Mouse (Mus musculus): ENCODE measurements around the gene Kars. TPM values are rescaled to one million over a fixed set of nuclear protein-coding genes. Genes with fewer than 3 reads are reported as not detected.

Gene Kars
- polyA plus RNA-seq (2014; fragmentation: Illumina TruSeq; extraction: RNeasy Lipid Tissue Mini Kit (QIAGEN cat#74804); ENCODE audit: insufficient read depth, low read depth, low replicate concordance), result 45.5 TPM

GRCm38 (mm10) chr8:112010997-112011815 is at the start of gene Kars, which contains the start of gene Terf2ip:
Gene Kars, minus strand, starts transcription at chr8:112011323.
Gene Terf2ip, plus strand, starts transcription at chr8:112011398.

GRCm38 (mm10) chr8:112014936-112015335 is 3.8 kb upstream of the Kars start, which contains the start of gene Gm6793:
Gene Gm6793, minus strand, starts transcription at chr8:112015036.

GRCm38 (mm10) chr8:111992013-111992702 is 19.0 kb downstream of the Kars start, which contains the start of gene Adat1:
Gene Adat1, minus strand, starts transcription at chr8:111992302.

Other genes starting within 250 kb of the Kars start
- 95.5 TPM for gene Cfdp1, start 157.0 kb downstream of the Kars start, polyA plus RNA-seq (2014; fragmentation: Illumina TruSeq; extraction: RNeasy Lipid Tissue Mini Kit (QIAGEN cat#74804); ENCODE audit: insufficient read depth, low read depth, low replicate concordance)
- gene Tmem170, start 134.6 kb downstream of the Kars start, polyA plus RNA-seq (2014; fragmentation: Illumina TruSeq; extraction: RNeasy Lipid Tissue Mini Kit (QIAGEN cat#74804); ENCODE audit: insufficient read depth, low read depth, low replicate concordance), result 4.8 TPM
- 1.1 TPM for gene Chst5, start 100.9 kb downstream of the Kars start, polyA plus RNA-seq (2014; fragmentation: Illumina TruSeq; extraction: RNeasy Lipid Tissue Mini Kit (QIAGEN cat#74804); ENCODE audit: insufficient read depth, low read depth, low replicate concordance)
- gene Tmem231, start 77.4 kb downstream of the Kars start, polyA plus RNA-seq (2014; fragmentation: Illumina TruSeq; extraction: RNeasy Lipid Tissue Mini Kit (QIAGEN cat#74804); ENCODE audit: insufficient read depth, low read depth, low replicate concordance), result 3.5 TPM
- 215 TPM for gene Gabarapl2, start 70.6 kb downstream of the Kars start, polyA plus RNA-seq (2014; fragmentation: Illumina TruSeq; extraction: RNeasy Lipid Tissue Mini Kit (QIAGEN cat#74804); ENCODE audit: insufficient read depth, low read depth, low replicate concordance)
- gene Adat1, start 19.0 kb downstream of the Kars start, polyA plus RNA-seq (2014; fragmentation: Illumina TruSeq; extraction: RNeasy Lipid Tissue Mini Kit (QIAGEN cat#74804); ENCODE audit: insufficient read depth, low read depth, low replicate concordance), result 1.7 TPM
- 11.1 TPM for gene Terf2ip, start 75 bp upstream of the Kars start, polyA plus RNA-seq (2014; fragmentation: Illumina TruSeq; extraction: RNeasy Lipid Tissue Mini Kit (QIAGEN cat#74804); ENCODE audit: insufficient read depth, low read depth, low replicate concordance)
- not detected for gene Gm6793, start 3.7 kb upstream of the Kars start, polyA plus RNA-seq (2014; fragmentation: Illumina TruSeq; extraction: RNeasy Lipid Tissue Mini Kit (QIAGEN cat#74804); ENCODE audit: insufficient read depth, low read depth, low replicate concordance)